In genomic region chr3:135691191-135692131, GRCm38 (mm10) we compare ENCODE assay signal across 8 mouse cellular contexts. TPM values are rescaled to one million over a fixed set of nuclear protein-coding genes. Genes with fewer than 3 reads are reported as not detected.
A peak's percentile ranks its signal among the peaks of the same experiment; 100 is the strongest.
DNase-seq lines count a peak whose midpoint lies in the region; ATAC-seq and TF ChIP-seq lines count a peak whose summit lies in the region.

Gene Nfkb1 (minus strand): TSS chr3:135691547.

- H3K27ac ChIP-seq in forebrain, postnatal 0 days (ENCODE audit: low read depth, low read length) = peak within 1 kb of the TSS; percentile 89
- peak within 1 kb of the TSS; percentile 95 for H3K27ac ChIP-seq in layer of hippocampus, adult 2 months
- H3K27ac ChIP-seq in lung, embryonic 16.5 days (ENCODE audit: low read length) = peak within 1 kb of the TSS; percentile 91
- peak within 1 kb of the TSS; percentile 80 for H3K27ac ChIP-seq in olfactory bulb, adult 2 months (ENCODE audit: insufficient read depth, low read depth, low read length)
- H3K27ac ChIP-seq in thymus, adult 2 months (ENCODE audit: control insufficient read depth, insufficient read depth, low read length) = peak within 1 kb of the TSS; percentile 61; the same call in 1 of the 2 replicates

- peaks cover 9% of the 10 kb centered on the region; the same call in 1 of the 2 replicates for H3K4me1 ChIP-seq in forebrain, postnatal 0 days (ENCODE audit: insufficient read depth)
- peaks cover 25% of the 10 kb centered on the region for H3K4me1 ChIP-seq in lung, embryonic 16.5 days (replicated peaks; ENCODE audit: control insufficient read depth, insufficient read depth, low read length)
- peaks cover 4% of the 10 kb centered on the region; the same call in 1 of the 2 replicates for H3K4me1 ChIP-seq in olfactory bulb, adult 2 months (ENCODE audit: control insufficient read depth, insufficient read depth, low read length)
- peaks cover 10% of the 10 kb centered on the region for H3K4me1 ChIP-seq in thymus, adult 2 months (replicated peaks; ENCODE audit: control insufficient read depth, insufficient read depth, low read length)

- no peaks in the 10 kb centered on the region for H3K9me3 ChIP-seq in forebrain, postnatal 0 days (ENCODE audit: low read length)
- no peaks in the 10 kb centered on the region for H3K9me3 ChIP-seq in lung, embryonic 16.5 days (ENCODE audit: control insufficient read depth, low read length)

- no peak for TF ChIP-seq CTCF in forebrain, postnatal 0 days (IDR thresholded peaks at IDR 0.05; ENCODE audit: low read depth)
- TF ChIP-seq CTCF in layer of hippocampus, adult 2 months (conservative IDR thresholded peaks at IDR 0.05) = no peak
- TF ChIP-seq CTCF in olfactory bulb, adult 2 months (IDR thresholded peaks at IDR 0.05; ENCODE audit: insufficient read depth, low read depth, low read length) = no peak
- TF ChIP-seq CTCF in thymus, adult 2 months (IDR thresholded peaks at IDR 0.05; ENCODE audit: borderline replicate concordance, control insufficient read depth, extremely low read depth, insufficient read depth, low read length, poor library complexity) = no peak

- WGBS in forebrain, postnatal 0 days = under 1% methylated on average over 89 of the region's 102 CpGs
- WGBS in lung, embryonic 16.5 days = 1% methylated on average over 51 of the region's 102 CpGs
- WGBS in olfactory bulb, adult 2 months = 14% methylated on average over 102 of the region's 102 CpGs
- WGBS in thymus, adult 2 months = 14% methylated on average over 102 of the region's 102 CpGs

- no peaks in the 10 kb centered on the region for H3K27me3 ChIP-seq in forebrain, postnatal 0 days (ENCODE audit: insufficient read depth, low read length)
- no peaks in the 10 kb centered on the region for H3K27me3 ChIP-seq in lung, embryonic 16.5 days (ENCODE audit: control insufficient read depth, insufficient read depth, low read depth, low read length)
- H3K27me3 ChIP-seq in thymus, adult 2 months (ENCODE audit: control insufficient read depth, insufficient read depth, low read length) = no peaks in the 10 kb centered on the region

- TF ChIP-seq POLR2A in olfactory bulb, adult 2 months (IDR thresholded peaks at IDR 0.05; ENCODE audit: insufficient read depth, low read depth, low read length) = no peak
- 0 out of 2 replicates have a peak, but pooled peaks have one; percentile 2 for TF ChIP-seq POLR2A in thymus, adult 2 months (IDR thresholded peaks at IDR 0.05; ENCODE audit: control insufficient read depth, extremely low read depth, insufficient read depth, low read length, poor library complexity)

- peak; percentile 87 for ATAC-seq in forebrain, postnatal 0 days
- peak; percentile 88 for ATAC-seq in lung, embryonic 16.5 days (ENCODE audit: low read depth)

- H3K36me3 ChIP-seq in forebrain, postnatal 0 days (ENCODE audit: insufficient read depth) = no peaks in the 10 kb centered on the region
- H3K36me3 ChIP-seq in lung, embryonic 16.5 days (ENCODE audit: control insufficient read depth, insufficient read depth, low read length) = no peaks in the 10 kb centered on the region
- no peaks in the 10 kb centered on the region for H3K36me3 ChIP-seq in thymus, adult 2 months (ENCODE audit: control insufficient read depth, insufficient read depth, low read length)

- H3K9ac ChIP-seq in forebrain, postnatal 0 days = peak within 1 kb of the TSS; percentile 95
- peak within 1 kb of the TSS; percentile 97 for H3K9ac ChIP-seq in lung, embryonic 16.5 days (ENCODE audit: low read length)

- peak within 1 kb of the TSS; percentile 83 for H3K4me2 ChIP-seq in forebrain, postnatal 0 days (ENCODE audit: low read depth)
- peak within 1 kb of the TSS; percentile 77 for H3K4me2 ChIP-seq in lung, embryonic 16.5 days (ENCODE audit: low read depth, low read length)

- peak; percentile 46 for DNase-seq in ES-CJ7 (ENCODE audit: low read depth, low spot score)
- DNase-seq in cerebellum, adult 18-20 months = peak; percentile 60 to 71
- DNase-seq in forebrain, postnatal 0 days = peak; percentile 61
- peak; percentile 72 for DNase-seq in heart, postnatal 4 days
- peak; percentile 41 to 60 for DNase-seq in layer of hippocampus, adult 2 months (ENCODE audit: low spot score in 2 of 2)
- DNase-seq in thymus, adult 2 months = peak; percentile 73

- peak within 1 kb of the TSS; percentile 79 for H3K4me3 ChIP-seq in forebrain, postnatal 0 days (ENCODE audit: low read depth, low read length)
- H3K4me3 ChIP-seq in layer of hippocampus, adult 2 months = peak within 1 kb of the TSS; percentile 87
- peak within 1 kb of the TSS; percentile 89 for H3K4me3 ChIP-seq in lung, embryonic 16.5 days (ENCODE audit: low read length)
- peak within 1 kb of the TSS; percentile 88 for H3K4me3 ChIP-seq in olfactory bulb, adult 2 months (ENCODE audit: insufficient read depth, low read depth, low read length)
- H3K4me3 ChIP-seq in thymus, adult 2 months (ENCODE audit: control insufficient read depth, insufficient read depth, low read length) = peak within 1 kb of the TSS; percentile 64

RNA-seq across cellular contexts. Expression of gene Nfkb1, which starts in this region (rescaled TPM):
- 19.4 and 22.5 TPM in 2 replicates for total RNA-seq in forebrain, postnatal 0 days (2014; rRNA removed)
- polyA plus RNA-seq in forebrain, postnatal 0 days (2015; fragmentation: Nextera tagmentation; extraction: Ambion mirVana) = 2.9 and 4.4 TPM in 2 replicates
- 10 to 100 TPM; 47.0 to 49.9 TPM for total RNA-seq in heart, postnatal 4 days (2021)
- total RNA-seq in layer of hippocampus, adult 2 months (2021) = 10 to 100 TPM; 23.0 to 27.9 TPM
- 26.8 and 29.0 TPM in 2 replicates for polyA plus RNA-seq in lung, embryonic 16.5 days (2015; fragmentation: Nextera tagmentation; extraction: Ambion mirVana)
- polyA plus RNA-seq in olfactory bulb, adult 2 months (2012; ENCODE audit: insufficient read depth, insufficient read length, low replicate concordance, missing spikeins) = not detected in 2 replicates
- polyA plus RNA-seq in thymus, adult 2 months (2012; rRNA removed) = 159 and 161 TPM in 2 replicates

Comparison
In these comparisons a context has a peak if more than half of its experiments do, and no peak if none do; other contexts are left out.
1. Peak in every context shown above with its lines: DNase-seq, ATAC-seq, H3K4me3 ChIP-seq and H3K27ac ChIP-seq.